Mouse (Mus musculus) myocyte (in vitro differentiated cells): Measurements from ENCODE around the gene Yipf2. TPM values are rescaled to one million over a fixed set of nuclear protein-coding genes. Genes with fewer than 3 reads are reported as not detected.
A peak's percentile ranks its signal among the peaks of the same experiment; 100 is the strongest.

Experiments used
- H3K27me3 ChIP-seq: one replicate; pipeline ENCODE4 v1.6.1; 2011; ENCODE audit not compliant: control insufficient read depth, insufficient read depth, insufficient read length
- H3K36me3 ChIP-seq: one replicate; pipeline ENCODE4 v1.6.1; 2011; ENCODE audit not compliant: control insufficient read depth, insufficient read depth
- H3K4me2 ChIP-seq: one replicate; pipeline ENCODE4 v1.6.1; 2011; ENCODE audit warnings: low read depth, control low read depth
- H3K4me3 ChIP-seq: one replicate; pipeline ENCODE4 v1.5.1; 2011; ENCODE audit warnings: mild to moderate bottlenecking, control low read depth, moderate library complexity
- H3K79me2 ChIP-seq: one replicate; pipeline ENCODE4 v1.6.1; 2011; ENCODE audit not compliant: control insufficient read depth, insufficient read depth
- H3ac ChIP-seq: one replicate; pipeline ENCODE4 v1.6.1; 2011; ENCODE audit not compliant: control insufficient read depth, insufficient read length
- CEBPB ChIP-seq: IDR thresholded peaks from 2 replicates; pipeline ENCODE4 v1.6.1; 2011; ENCODE audit warnings: mild to moderate bottlenecking, moderate library complexity; ENCODE audit not compliant: poor library complexity, insufficient read depth, severe bottlenecking
- E2F4 ChIP-seq: IDR thresholded peaks from one replicate; pipeline ENCODE4 v1.6.1; 2011; ENCODE audit warnings: mild to moderate bottlenecking, control low read depth, moderate library complexity; ENCODE audit not compliant: insufficient read depth
- MAX ChIP-seq: IDR thresholded peaks from one replicate; pipeline ENCODE4 v1.6.1; 2011; ENCODE audit warnings: low read depth, mild to moderate bottlenecking, control low read depth
- MYOD1 ChIP-seq, 3 experiments: IDR thresholded peaks; one replicate each; pipeline ENCODE4 v1.6.1; 2011; ENCODE audit warnings: control low read depth in 2 of 3, low read depth in 2 of 3, mild to moderate bottlenecking in 2 of 3, moderate library complexity in 1 of 3; ENCODE audit not compliant: insufficient read length in 2 of 3, control insufficient read depth in 1 of 3
- MYOG ChIP-seq, 3 experiments: IDR thresholded peaks; one replicate each; pipeline ENCODE4 v1.6.1; 2011; ENCODE audit warnings: control low read depth in 2 of 3, low read depth in 2 of 3, mild to moderate bottlenecking in 2 of 3; ENCODE audit not compliant: insufficient read length in 2 of 3, control insufficient read depth in 1 of 3, insufficient read depth in 1 of 3
- POLR2A ChIP-seq: IDR thresholded peaks from one replicate; pipeline ENCODE4 v1.6.1; 2011; ENCODE audit warnings: low read depth, mild to moderate bottlenecking, control low read depth, moderate library complexity; ENCODE audit not compliant: insufficient read length
- POLR2AphosphoS2 ChIP-seq: IDR thresholded peaks from one replicate; pipeline ENCODE4 v1.6.1; 2011; ENCODE audit warnings: low read depth, control low read depth; ENCODE audit not compliant: insufficient read length
- REST ChIP-seq: IDR thresholded peaks from one replicate; pipeline ENCODE4 v1.6.1; 2011; ENCODE audit warnings: mild to moderate bottlenecking, control low read depth, moderate library complexity; ENCODE audit not compliant: insufficient read depth, insufficient read length
- SRF ChIP-seq: IDR thresholded peaks from one replicate; pipeline ENCODE4 v1.6.1; 2011; ENCODE audit warnings: low read depth; ENCODE audit not compliant: control insufficient read depth, insufficient read length
- TCF12 ChIP-seq: IDR thresholded peaks from one replicate; pipeline ENCODE4 v1.6.1; 2011; ENCODE audit warnings: mild to moderate bottlenecking, control low read depth; ENCODE audit not compliant: poor library complexity, insufficient read depth, severe bottlenecking
- TCF3 ChIP-seq: IDR thresholded peaks from one replicate; pipeline ENCODE4 v1.6.1; 2011; ENCODE audit warnings: low read depth, control low read depth; ENCODE audit not compliant: insufficient read length
- USF1 ChIP-seq: IDR thresholded peaks from one replicate; pipeline ENCODE4 v1.6.1; 2011; ENCODE audit warnings: low read depth, mild to moderate bottlenecking, control low read depth, moderate library complexity
- polyA plus RNA-seq: library from polyadenylated mRNA; unstranded; fragments of >200 nt; fragmentation: generic; extraction: Trizol; gene quantifications from one replicate; pipeline ENCODE4 v1.2.1, GENCODE M21; 2012; ENCODE audit warnings: missing spikeins

Yipf2 gene
- polyA plus RNA-seq, 1 experiment, result 13.2 TPM

- H3K36me3 ChIP-seq, result no peaks in the 10 kb centered on the region
- no peaks in the 10 kb centered on the region for H3K27me3 ChIP-seq
- peaks cover 100% of the 10 kb centered on the region for H3K79me2 ChIP-seq
- no peak overlapping the region for H3ac ChIP-seq
- no peak overlapping the region for H3K4me2 ChIP-seq
- H3K4me3 ChIP-seq, result no peak overlapping the region
- TF ChIP-seq SRF, result no peak
- no peak for TF ChIP-seq E2F4
- no peak for TF ChIP-seq MYOG (IDR thresholded peaks at IDR 0.05; ENCODE audit: control insufficient read depth in 1 of 3, insufficient read depth in 1 of 3, insufficient read length in 2 of 3, low read depth in 2 of 3)
- TF ChIP-seq CEBPB, result no peak
- no peak for TF ChIP-seq POLR2AphosphoS2
- TF ChIP-seq TCF3, result no peak
- TF ChIP-seq MAX, result no peak
- no peak for TF ChIP-seq REST
- TF ChIP-seq POLR2A, result no peak
- TF ChIP-seq MYOD1 (IDR thresholded peaks at IDR 0.05; ENCODE audit: control insufficient read depth in 1 of 3, insufficient read length in 2 of 3, low read depth in 2 of 3), result no peak
- TF ChIP-seq TCF12, result no peak
- TF ChIP-seq USF1, result no peak
Measured at GRCm38 (mm10) chr9:21627145-21627795, 34.6 kb upstream of the Yipf2 start.

DNA sequence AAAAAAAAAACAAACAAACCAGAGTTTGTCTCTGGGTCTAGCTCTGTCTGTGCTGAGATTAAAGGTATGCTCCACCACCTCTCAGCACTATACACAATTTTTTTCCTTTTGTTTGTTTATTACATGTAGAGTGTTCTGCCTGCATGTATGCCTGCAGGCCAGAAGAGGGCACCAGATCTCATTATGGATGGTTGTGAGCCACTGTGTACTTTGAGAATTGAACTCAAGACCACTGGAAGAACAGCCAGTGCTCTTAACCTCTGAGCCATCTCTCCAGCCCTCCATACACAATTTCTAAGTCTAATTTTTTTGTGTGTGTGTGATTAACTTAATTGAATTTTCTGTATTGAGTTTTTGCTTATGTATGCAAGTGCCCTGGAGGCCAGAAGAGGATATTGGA lies 33.9 kb upstream of the Yipf2 start:
- no peaks in the 10 kb centered on the region for H3K27me3 ChIP-seq
- H3ac ChIP-seq, result no peak overlapping the region
- peaks cover 100% of the 10 kb centered on the region for H3K79me2 ChIP-seq
- no peak overlapping the region for H3K4me2 ChIP-seq
- H3K4me3 ChIP-seq, result no peak overlapping the region
- no peaks in the 10 kb centered on the region for H3K36me3 ChIP-seq
- TF ChIP-seq MYOD1 (IDR thresholded peaks at IDR 0.05; ENCODE audit: control insufficient read depth in 1 of 3, insufficient read length in 2 of 3, low read depth in 2 of 3) (no peak), POLR2AphosphoS2 (no peak), MYOG (IDR thresholded peaks at IDR 0.05; ENCODE audit: control insufficient read depth in 1 of 3, insufficient read depth in 1 of 3, insufficient read length in 2 of 3, low read depth in 2 of 3) (no peak), USF1 (no peak), E2F4 (no peak), SRF (no peak), TCF3 (no peak), POLR2A (no peak), CEBPB (no peak), MAX (no peak), TCF12 (no peak), REST (no peak)

- H3ac ChIP-seq, result no peak overlapping the region
- H3K4me3 ChIP-seq, result no peak overlapping the region
- H3K4me2 ChIP-seq, result no peak overlapping the region
- peaks cover 100% of the 10 kb centered on the region for H3K79me2 ChIP-seq
- no peaks in the 10 kb centered on the region for H3K36me3 ChIP-seq
- H3K27me3 ChIP-seq, result no peaks in the 10 kb centered on the region
- TF ChIP-seq MYOD1 (IDR thresholded peaks at IDR 0.05; ENCODE audit: control insufficient read depth in 1 of 3, insufficient read length in 2 of 3, low read depth in 2 of 3), result peak in 2 of 3 experiments; percentile 78 to 93
- TF ChIP-seq MAX, result no peak
- TF ChIP-seq REST, result no peak
- TF ChIP-seq E2F4, result no peak
- no peak for TF ChIP-seq POLR2AphosphoS2
- TF ChIP-seq SRF, result no peak
- no peak for TF ChIP-seq CEBPB
- TF ChIP-seq TCF12, result peak; percentile 60
- TF ChIP-seq TCF3, result peak; percentile 47
- TF ChIP-seq USF1, result no peak
- TF ChIP-seq MYOG (IDR thresholded peaks at IDR 0.05; ENCODE audit: control insufficient read depth in 1 of 3, insufficient read depth in 1 of 3, insufficient read length in 2 of 3, low read depth in 2 of 3), result peak in 1 of 3 experiments; percentile 56
- TF ChIP-seq POLR2A, result no peak
Measured at GRCm38 (mm10) chr9:21625342-21626339, 33.0 kb upstream of the Yipf2 start.

- Histone ChIP-seq H3ac (no peak overlapping the region), H3K79me2 (peaks cover 100% of the 10 kb centered on the region), H3K4me2 (no peak overlapping the region), H3K27me3 (no peaks in the 10 kb centered on the region), H3K4me3 (no peak overlapping the region), H3K36me3 (no peaks in the 10 kb centered on the region)
- TF ChIP-seq POLR2A, result no peak
- no peak for TF ChIP-seq CEBPB
- no peak for TF ChIP-seq MYOG (IDR thresholded peaks at IDR 0.05; ENCODE audit: control insufficient read depth in 1 of 3, insufficient read depth in 1 of 3, insufficient read length in 2 of 3, low read depth in 2 of 3)
- no peak for TF ChIP-seq MYOD1 (IDR thresholded peaks at IDR 0.05; ENCODE audit: control insufficient read depth in 1 of 3, insufficient read length in 2 of 3, low read depth in 2 of 3)
- TF ChIP-seq USF1, result no peak
- TF ChIP-seq TCF3, result no peak
- TF ChIP-seq POLR2AphosphoS2, result no peak
- TF ChIP-seq SRF, result no peak
- TF ChIP-seq MAX, result no peak
- TF ChIP-seq E2F4, result no peak
Measured at GRCm38 (mm10) chr9:21622676-21623075, 30.0 kb upstream of the Yipf2 start.
